ENCODE assay signal across 8 mouse cellular contexts in the genomic region with DNA sequence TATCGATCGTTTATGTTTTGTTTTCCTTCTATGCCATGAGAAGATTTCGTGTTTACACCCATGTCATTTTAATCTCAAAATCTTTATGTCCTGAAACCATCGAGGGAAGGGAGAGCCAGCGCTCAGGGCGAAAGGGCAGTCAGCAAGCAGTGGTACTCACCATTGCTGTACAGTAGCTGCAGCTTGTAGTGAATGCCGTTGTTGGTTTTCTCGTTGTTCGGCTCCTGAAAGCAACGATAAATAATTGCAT. TPM values are rescaled to one million over a fixed set of nuclear protein-coding genes. Genes with fewer than 3 reads are reported as not detected.
DNase-seq lines count a peak whose midpoint lies in the region; ATAC-seq and TF ChIP-seq lines count a peak whose summit lies in the region.

No protein-coding gene starts in this region.

- peaks cover 1% of the 10 kb centered on the region for H3K4me1 ChIP-seq in heart, adult 2 months (ENCODE audit: control insufficient read depth, insufficient read depth, low read length)
- H3K4me1 ChIP-seq in spleen, adult 2 months (ENCODE audit: control insufficient read depth, insufficient read depth, insufficient read length), result peaks cover 25% of the 10 kb centered on the region
- H3K4me1 ChIP-seq in limb, embryonic 15.5 days, result peaks cover 56% of the 10 kb centered on the region
- no peaks in the 10 kb centered on the region; the same call in 1 of the 2 replicates for H3K4me1 ChIP-seq in stomach, postnatal 0 days (replicated peaks; ENCODE audit: control insufficient read depth, insufficient read depth)

- H3K9ac ChIP-seq in heart, adult 2 months (ENCODE audit: low read depth, low read length), result peak overlapping the region; percentile 87
- peak overlapping the region; percentile 82 for H3K9ac ChIP-seq in limb, embryonic 15.5 days
- no peak overlapping the region; the same call in 1 of the 2 replicates for H3K9ac ChIP-seq in stomach, postnatal 0 days (ENCODE audit: low read length)

- WGBS in heart, adult 2 months, result 2% methylated on average over 10 of the region's 10 CpGs
- 1% methylated on average over 10 of the region's 10 CpGs for WGBS in spleen, adult 2 months
- WGBS in limb, embryonic 15.5 days, result under 1% methylated on average over 10 of the region's 10 CpGs
- WGBS in stomach, postnatal 0 days, result 3% methylated on average over 10 of the region's 10 CpGs

- H3K79me2 ChIP-seq in heart, adult 2 months (replicated peaks; ENCODE audit: control insufficient read depth, insufficient read depth, low read length), result no peaks in the 10 kb centered on the region

- H3K4me2 ChIP-seq in limb, embryonic 15.5 days, result peak overlapping the region; percentile 86
- peak overlapping the region; percentile 84 for H3K4me2 ChIP-seq in stomach, postnatal 0 days (replicated peaks; ENCODE audit: low read depth)

- no peaks in the 10 kb centered on the region for H3K9me3 ChIP-seq in limb, embryonic 15.5 days
- no peaks in the 10 kb centered on the region for H3K9me3 ChIP-seq in stomach, postnatal 0 days (ENCODE audit: control insufficient read depth, low read length)

- no peaks in the 10 kb centered on the region for H3K36me3 ChIP-seq in heart, adult 2 months (ENCODE audit: control insufficient read depth, insufficient read depth, low read length)
- no peaks in the 10 kb centered on the region for H3K36me3 ChIP-seq in spleen, adult 2 months (ENCODE audit: control insufficient read depth, insufficient read depth, low read length)
- H3K36me3 ChIP-seq in limb, embryonic 15.5 days, result no peaks in the 10 kb centered on the region
- no peaks in the 10 kb centered on the region for H3K36me3 ChIP-seq in stomach, postnatal 0 days (ENCODE audit: control insufficient read depth, insufficient read depth, low read length)

- H3K27ac ChIP-seq in heart, adult 2 months, result peak overlapping the region; percentile 92
- H3K27ac ChIP-seq in spleen, adult 2 months (ENCODE audit: insufficient read depth, low read length), result no peak overlapping the region
- H3K27ac ChIP-seq in limb, embryonic 15.5 days, result peak overlapping the region; percentile 90
- no peak overlapping the region for H3K27ac ChIP-seq in stomach, postnatal 0 days (replicated peaks)

- TF ChIP-seq CTCF in heart, adult 2 months (IDR thresholded peaks at IDR 0.05), result no peak
- no peak for TF ChIP-seq CTCF in spleen, adult 2 months (IDR thresholded peaks at IDR 0.05; ENCODE audit: extremely low read depth, insufficient read depth, insufficient read length, insufficient replicate concordance)
- no peak for TF ChIP-seq CTCF in stomach, postnatal 0 days (IDR thresholded peaks at IDR 0.05; ENCODE audit: low read depth)

- no peak for TF ChIP-seq POLR2A in heart, adult 2 months (IDR thresholded peaks at IDR 0.05; ENCODE audit: insufficient read depth, low read depth, low read length)
- no peak for TF ChIP-seq POLR2A in spleen, adult 2 months (IDR thresholded peaks at IDR 0.05; ENCODE audit: low read depth, low read length)

- no peak for DNase-seq in heart, adult 2 months
- no peak for DNase-seq in heart, adult 8-10 months (ENCODE audit: low spot score)
- no peak for DNase-seq in spleen, adult 2 months (ENCODE audit: low read depth in 1 of 2, low spot score in 2 of 2)
- DNase-seq in spleen, postnatal 4 days (ENCODE audit: low spot score in 2 of 2), result no peak
- no peak for DNase-seq in stomach, postnatal 0 days (ENCODE audit: low spot score)
- DNase-seq in left cerebral cortex, postnatal 4 days, result no peak

- H3K4me3 ChIP-seq in heart, adult 2 months, result peak overlapping the region; percentile 81
- H3K4me3 ChIP-seq in spleen, adult 2 months (ENCODE audit: extremely low read depth, insufficient read depth, insufficient read length), result peak overlapping the region; percentile 54; the same call in 1 of the 2 replicates
- peak overlapping the region; percentile 69 for H3K4me3 ChIP-seq in limb, embryonic 15.5 days
- peak overlapping the region; percentile 59 for H3K4me3 ChIP-seq in stomach, postnatal 0 days (ENCODE audit: low read depth, low read length)

- no peak for ATAC-seq in limb, embryonic 15.5 days (ENCODE audit: insufficient number of reproducible peaks, low FRiP score, low TSS enrichment, low read depth)
- no peak for ATAC-seq in stomach, postnatal 0 days (ENCODE audit: low FRiP score, low TSS enrichment)
- ATAC-seq in CD4-positive, CD25-positive, alpha-beta regulatory T cell, adult 4 months, result no peak

- H3K27me3 ChIP-seq in heart, adult 2 months (ENCODE audit: control insufficient read depth, insufficient read depth, low read length), result peaks cover 7% of the 10 kb centered on the region
- peaks cover 52% of the 10 kb centered on the region for H3K27me3 ChIP-seq in spleen, adult 2 months (ENCODE audit: control insufficient read depth, insufficient read depth, low read length)
- peaks cover 68% of the 10 kb centered on the region for H3K27me3 ChIP-seq in limb, embryonic 15.5 days
- peaks cover 32% of the 10 kb centered on the region for H3K27me3 ChIP-seq in stomach, postnatal 0 days (ENCODE audit: control insufficient read depth, insufficient read depth, low read length)

- no peak for TF ChIP-seq EP300 in heart, adult 2 months (IDR thresholded peaks at IDR 0.05; ENCODE audit: insufficient read depth, low read depth, low read length)
- no peak for TF ChIP-seq EP300 in stomach, postnatal 0 days (optimal IDR thresholded peaks at IDR 0.05)

- intact Hi-C loops in heart, adult 2 months (cut with DNase I), result loop anchor here (5.0 to 10.0 kb wide), 2 partner anchors 461 to 1018 kb away; no protein-coding TSS in a partner anchor
- intact Hi-C loops in left cerebral cortex, postnatal 4 days (cut with DNase I), result loop anchor here (10.0 kb wide), 1 partner anchor 108 kb away; no protein-coding TSS in a partner anchor

RNA-seq across cellular contexts. Expression of a gene that starts 1.4 kb away (rescaled TPM):
- 1 to 10 TPM; 6.1 to 7.5 TPM for total RNA-seq in heart, adult 2 months (2021)
- 5.0 and 6.0 TPM in 2 replicates for polyA plus RNA-seq in heart, adult 2 months (2012; rRNA removed)
- 1 to 10 TPM; 5.0 to 9.3 (median 7.6) TPM for total RNA-seq in heart, adult 8-10 months (2022)
- 0.12 and 0.27 TPM in 2 replicates for polyA plus RNA-seq in spleen, adult 2 months (2012; rRNA removed)
- polyA plus RNA-seq in limb, embryonic 15.5 days (2015; fragmentation: Nextera tagmentation; extraction: Ambion mirVana), result 4.7 and 8.1 TPM in 2 replicates
- polyA plus RNA-seq in stomach, postnatal 0 days (2015; fragmentation: Nextera tagmentation; extraction: Ambion mirVana), result 0.58 and 0.65 TPM in 2 replicates
- 1 to 10 TPM; 2.1 to 2.7 TPM for total RNA-seq in left cerebral cortex, postnatal 4 days (2021)
- not detected for polyA plus RNA-seq in CD4-positive, CD25-positive, alpha-beta regulatory T cell, adult 4 months (2017; shearing (Covaris generic))

Comparison
In these comparisons a context has a peak if more than half of its experiments do, and no peak if none do; other contexts are left out.
1. H3K27ac ChIP-seq: peak in heart, adult 2 months (single experiment) and limb, embryonic 15.5 days (single experiment); none in spleen, adult 2 months (single experiment) and stomach, postnatal 0 days (single experiment).
2. Peak in every context shown above with its lines, with median percentiles within 50 percentile points of each other: H3K4me3 ChIP-seq.